Mouse (Mus musculus): Measurements from ENCODE around the gene Smg6.

GRCm38 (mm10) chr11:75031251-75031650 is 105.6 kb downstream of the Smg6 start:
- TF ChIP-seq CTCF (IDR thresholded peaks at IDR 0.05; ENCODE audit: borderline replicate concordance, extremely low read depth, insufficient read depth, insufficient read length) = no peak
- TF ChIP-seq POLR2A (IDR thresholded peaks at IDR 0.05; ENCODE audit: borderline replicate concordance, extremely low read depth, insufficient read depth, insufficient read length, poor library complexity, severe bottlenecking) = no peak

Data from brain, embryonic 14.5 days (tissue).